19 mouse cellular contexts compared by ENCODE assay signal in genomic region chr1:171775781-171776180, GRCm38 (mm10). TPM values are rescaled to one million over a fixed set of nuclear protein-coding genes. Genes with fewer than 3 reads are reported as not detected.
A peak's percentile ranks its signal among the peaks of the same experiment; 100 is the strongest.
DNase-seq lines count a peak whose midpoint lies in the region; ATAC-seq and TF ChIP-seq lines count a peak whose summit lies in the region.
"Had no signal": no experiment of that assay in that cellular context is flagged by ENCODE, and none has a peak within 500 bp of the region (broad histone marks: within the 10 kb centered on the region; RNA-seq: fewer than 3 reads in every experiment).

No protein-coding gene starts in this region.

- no peak overlapping the region for H3K4me2 ChIP-seq in liver, embryonic 11.5 days
- H3K4me2 ChIP-seq: embryonic facial prominence, embryonic 12.5 days; forebrain, embryonic 13.5 days; liver, embryonic 15.5 days; neural tube, embryonic 13.5 days had no signal

- no peak for TF ChIP-seq CTCF in layer of hippocampus, adult 2 months (conservative IDR thresholded peaks at IDR 0.05)

- WGBS in liver, embryonic 11.5 days: 87% methylated on average over 4 of the region's 4 CpGs

- no peak overlapping the region for H3K4me3 ChIP-seq in layer of hippocampus, adult 2 months
- no peak overlapping the region for H3K4me3 ChIP-seq in liver, embryonic 11.5 days (ENCODE audit: low read depth, low read length)
- H3K4me3 ChIP-seq: embryonic facial prominence, embryonic 12.5 days; erythroblast, embryonic 14.5 days; forebrain, embryonic 13.5 days; liver, embryonic 15.5 days; neural tube, embryonic 13.5 days had no signal

- DNase-seq in layer of hippocampus, adult 2 months (ENCODE audit: low spot score in 2 of 2): peak in 1 of 2 experiments; percentile 44
- DNase-seq in layer of hippocampus, postnatal 14 days (ENCODE audit: low spot score in 2 of 2): no peak
- DNase-seq in thymus, postnatal 4 days: peak; percentile 4
- DNase-seq in thymus, postnatal 10 days (ENCODE audit: low spot score in 2 of 2): no peak
- peak; percentile 51 to 85 for DNase-seq in left cerebral cortex, postnatal 25 days (ENCODE audit: low spot score in 2 of 2)
- no peak for DNase-seq in ovary, adult 18-20 months (ENCODE audit: low spot score)
- no peak for DNase-seq in liver, embryonic 11.5 days (ENCODE audit: low spot score)
- DNase-seq: adrenal gland, postnatal 36 days; B cell, adult 2 months; cerebellum, adult 18-20 months; gastrocnemius, postnatal 36 days; midbrain, embryonic 14.5 days had no signal

- peak overlapping the region; percentile 61; the same call in 1 of the 2 replicates for H3K27ac ChIP-seq in layer of hippocampus, adult 2 months
- no peak overlapping the region for H3K27ac ChIP-seq in liver, embryonic 11.5 days (ENCODE audit: low read depth, low read length)
- H3K27ac ChIP-seq: embryonic facial prominence, embryonic 12.5 days; forebrain, embryonic 13.5 days; liver, embryonic 15.5 days; neural tube, embryonic 13.5 days had no signal

- no peaks in the 10 kb centered on the region for H3K27me3 ChIP-seq in liver, embryonic 11.5 days (replicated peaks; ENCODE audit: control insufficient read depth, insufficient read depth, low read length)
- H3K27me3 ChIP-seq: embryonic facial prominence, embryonic 12.5 days; forebrain, embryonic 13.5 days; liver, embryonic 15.5 days; neural tube, embryonic 13.5 days had no signal

- intact Hi-C loops in left cerebral cortex, postnatal 25 days (cut with DNase I): loop anchor here (1.0 kb wide), 1 partner anchor 62 kb away; no protein-coding TSS in a partner anchor

- H3K4me1 ChIP-seq in liver, embryonic 11.5 days (replicated peaks; ENCODE audit: control insufficient read depth, insufficient read depth, low read length): no peaks in the 10 kb centered on the region
- H3K4me1 ChIP-seq: embryonic facial prominence, embryonic 12.5 days; forebrain, embryonic 13.5 days; liver, embryonic 15.5 days; neural tube, embryonic 13.5 days had no signal

- no peaks in the 10 kb centered on the region for H3K9me3 ChIP-seq in liver, embryonic 11.5 days (ENCODE audit: control insufficient read depth, low read length)
- H3K9me3 ChIP-seq: embryonic facial prominence, embryonic 12.5 days; forebrain, embryonic 13.5 days; liver, embryonic 15.5 days; neural tube, embryonic 13.5 days had no signal

- ATAC-seq in liver, embryonic 11.5 days (replicated peaks; ENCODE audit: low FRiP score): no peak
- ATAC-seq: forebrain, embryonic 13.5 days; hindbrain, embryonic 16.5 days; intestine, postnatal 0 days had no signal

- H3K36me3 ChIP-seq in liver, embryonic 11.5 days (ENCODE audit: control insufficient read depth, insufficient read depth, low read length): no peaks in the 10 kb centered on the region
- H3K36me3 ChIP-seq: embryonic facial prominence, embryonic 12.5 days; liver, embryonic 15.5 days; neural tube, embryonic 13.5 days had no signal

- no peak overlapping the region for H3K9ac ChIP-seq in liver, embryonic 11.5 days (ENCODE audit: low read depth, low read length)
- H3K9ac ChIP-seq: embryonic facial prominence, embryonic 12.5 days; forebrain, embryonic 13.5 days; liver, embryonic 15.5 days; neural tube, embryonic 13.5 days had no signal

RNA-seq across cellular contexts. Expression of gene Slamf1, which starts 8.9 kb away (rescaled TPM):
- under 1 TPM; 0.10 TPM for total RNA-seq in layer of hippocampus, adult 2 months (2021)
- total RNA-seq in layer of hippocampus, postnatal 14 days (2021): under 1 TPM in 1 of 2 experiments, not detected in 1; 0.31 TPM
- under 1 TPM; 0.39 to 0.64 TPM for total RNA-seq in left cerebral cortex, postnatal 25 days (2021)
- polyA plus RNA-seq in liver, embryonic 11.5 days (2014; fragmentation: Nextera tagmentation; extraction: Ambion mirVana): 1.4 and 2.0 TPM in 2 replicates
- polyA plus RNA-seq: intestine, postnatal 0 days had no signal

Comparison
In these comparisons a context has a peak if more than half of its experiments do, and no peak if none do; other contexts are left out.
1. DNase-seq: peak in thymus, postnatal 4 days (single experiment) and left cerebral cortex, postnatal 25 days (2 of 2); none in layer of hippocampus, postnatal 14 days (0 of 2), thymus, postnatal 10 days (0 of 2), ovary, adult 18-20 months (single experiment) and liver, embryonic 11.5 days (single experiment).